Mouse (Mus musculus) forebrain, embryonic 11.5 days (tissue): ENCODE results near the gene Sash1. TPM values are rescaled to one million over a fixed set of nuclear protein-coding genes. Genes with fewer than 3 reads are reported as not detected.

Source experiments
- ATAC-seq: fragments of 200-750 bp; cut with Nextera tagmentation; replicated peaks from 2 replicates; pipeline ENCODE4 v1.8.0; 2017; ENCODE audit warnings: moderate TSS enrichment; ENCODE audit not compliant: low FRiP score
- DNase-seq: peaks from one replicate; pipeline ENCODE4 v3.0.0-alpha.2; 2017; ENCODE audit warnings: low spot score
- H3K27ac ChIP-seq: fragments of 300-500 bp; sonication (generic); 2 replicates; pipeline ENCODE4 v1.5.1; 2014; ENCODE audit warnings: low read depth, low read length
- H3K27me3 ChIP-seq: fragments of 300-500 bp; sonication (generic); 2 replicates; pipeline ENCODE4 v1.6.1; 2014; ENCODE audit warnings: mild to moderate bottlenecking, low read length, mixed read lengths; ENCODE audit not compliant: control insufficient read depth, insufficient read depth
- H3K36me3 ChIP-seq: fragments of 300-500 bp; sonication (generic); 2 replicates; pipeline ENCODE4 v1.6.1; 2014; ENCODE audit warnings: mild to moderate bottlenecking, low read length, moderate library complexity, mixed read lengths; ENCODE audit not compliant: control insufficient read depth, insufficient read depth
- H3K4me1 ChIP-seq: fragments of 300-500 bp; sonication (generic); replicated peaks from 2 replicates; pipeline ENCODE4 v1.6.1; 2014; ENCODE audit warnings: low read length, mixed read lengths; ENCODE audit not compliant: control insufficient read depth, insufficient read depth
- H3K4me2 ChIP-seq: fragments of 300-500 bp; sonication (generic); 2 replicates; pipeline ENCODE4 v1.6.1; 2014; ENCODE audit warnings: low read depth, mild to moderate bottlenecking, low read length, moderate library complexity, mixed read lengths; ENCODE audit not compliant: severe bottlenecking
- H3K4me3 ChIP-seq: fragments of 300-500 bp; sonication (generic); 2 replicates; pipeline ENCODE4 v1.5.1; 2014; ENCODE audit warnings: low read depth, low read length
- H3K9ac ChIP-seq: fragments of 300-500 bp; sonication (generic); 2 replicates; pipeline ENCODE4 v1.6.1; 2014; ENCODE audit warnings: low read length
- H3K9me3 ChIP-seq: fragments of 300-500 bp; sonication (generic); 2 replicates; pipeline ENCODE4 v1.6.1; 2016; ENCODE audit warnings: low read length, mixed read lengths; ENCODE audit not compliant: control insufficient read depth
- WGBS: fragments of 180-500 bp; shearing (Covaris S2); extraction: QIAGEN DNeasy Blood & Tissue Kit; methylation state at CpG from one replicate; pipeline ENCODE4 v1.1.7; 2014; 5-methylcytosine and 5-hydroxymethylcytosine counted together
- polyA plus RNA-seq: library from polyadenylated mRNA; unstranded; fragments of >200 nt; fragmentation: Nextera tagmentation; extraction: Ambion mirVana; gene quantifications from 2 replicates; pipeline ENCODE4 v1.2.1, GENCODE M21; 2014

The Sash1 gene
- polyA plus RNA-seq, 1 experiment from 2014 or later: 2.2 TPM

GRCm38 (mm10) chr10:8912213-8912612, 26.3 kb upstream of the Sash1 start:
- H3K9me3 ChIP-seq: no peaks in the 10 kb centered on the region
- H3K36me3 ChIP-seq: no peaks in the 10 kb centered on the region
- DNase-seq (no peak), ATAC-seq (no peak)
- no peak overlapping the region for H3K4me2 ChIP-seq
- no peaks in the 10 kb centered on the region for H3K27me3 ChIP-seq
- no peak overlapping the region for H3K4me3 ChIP-seq
- 87% methylated on average over 4 of the region's 4 CpGs for WGBS
- H3K4me1 ChIP-seq: no peaks in the 10 kb centered on the region
- H3K9ac ChIP-seq: no peak overlapping the region
- no peak overlapping the region for H3K27ac ChIP-seq

DNA sequence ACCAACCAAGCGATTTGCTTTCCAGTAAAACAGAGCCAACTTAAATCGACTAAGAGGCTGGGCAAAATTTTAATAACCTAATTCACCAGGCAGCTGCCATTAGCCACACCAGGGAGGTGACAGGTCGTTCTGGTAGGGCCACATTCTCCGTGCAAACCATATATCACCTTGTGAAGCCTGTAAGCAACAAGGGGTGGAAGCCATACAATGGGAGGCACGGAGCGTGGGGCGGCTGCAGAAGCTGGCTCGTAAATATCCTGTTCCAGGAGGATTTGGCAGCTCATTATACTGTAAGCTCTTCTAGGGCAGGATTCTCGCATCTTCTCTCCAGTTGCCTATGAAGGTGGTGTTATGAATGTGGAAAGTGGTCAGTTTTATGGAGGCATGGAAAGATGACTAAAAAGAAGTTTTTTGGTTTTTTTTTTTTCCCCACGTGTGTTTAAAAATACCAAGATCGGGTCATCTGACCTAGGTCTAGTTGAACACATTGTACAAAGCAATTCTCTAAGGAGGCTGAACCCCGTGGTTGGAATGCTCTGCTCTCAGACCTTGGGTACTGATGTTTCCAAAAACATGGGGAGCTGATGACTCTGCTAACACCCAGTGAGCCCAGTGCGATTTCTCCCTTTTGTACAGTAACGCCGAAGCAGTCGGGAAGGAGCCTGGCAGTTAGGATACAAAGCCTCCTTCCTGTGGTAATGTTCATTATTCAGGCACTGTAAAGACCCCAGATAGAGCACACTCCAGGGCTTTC, 24.5 kb upstream of the Sash1 start:
- Histone ChIP-seq H3K36me3 (no peaks in the 10 kb centered on the region), H3K9ac (no peak overlapping the region), H3K4me3 (no peak overlapping the region), H3K27ac (no peak overlapping the region), H3K27me3 (no peaks in the 10 kb centered on the region), H3K9me3 (no peaks in the 10 kb centered on the region), H3K4me1 (no peaks in the 10 kb centered on the region), H3K4me2 (no peak overlapping the region)
- DNase-seq (no peak), ATAC-seq (no peak)
- WGBS: 86% methylated on average over 16 of the region's 16 CpGs

GRCm38 (mm10) chr10:8903086-8903485, 17.2 kb upstream of the Sash1 start:
- ATAC-seq (no peak), DNase-seq (no peak)
- Histone ChIP-seq H3K4me3 (no peak overlapping the region), H3K9me3 (no peaks in the 10 kb centered on the region), H3K27ac (no peak overlapping the region), H3K4me1 (no peaks in the 10 kb centered on the region), H3K4me2 (no peak overlapping the region), H3K9ac (no peak overlapping the region), H3K36me3 (no peaks in the 10 kb centered on the region), H3K27me3 (no peaks in the 10 kb centered on the region)
- 93% methylated on average over 6 of the region's 6 CpGs for WGBS

DNA sequence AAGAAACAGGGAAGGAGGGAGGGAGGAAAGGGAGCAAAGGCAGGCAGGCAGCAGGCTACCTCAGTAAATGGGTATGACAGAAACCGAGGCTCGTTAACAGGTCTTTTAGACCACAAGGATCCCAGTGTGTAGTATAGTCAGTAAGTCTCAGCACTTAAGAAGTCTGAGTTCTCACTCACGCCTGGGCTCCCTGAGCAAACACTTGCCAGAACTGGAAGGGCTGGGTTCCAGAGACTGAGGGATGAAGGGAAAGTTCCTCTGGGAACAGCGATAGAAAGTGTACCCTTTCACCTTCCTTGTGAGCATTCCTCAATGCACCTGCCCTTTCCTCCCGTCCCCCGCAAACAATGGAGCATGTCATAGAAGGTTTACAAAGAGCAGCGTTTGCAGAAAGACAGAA, 16.5 kb upstream of the Sash1 start:
- no peaks in the 10 kb centered on the region for H3K4me1 ChIP-seq
- ATAC-seq (no peak), DNase-seq (no peak)
- no peak overlapping the region for H3K4me2 ChIP-seq
- no peak overlapping the region for H3K9ac ChIP-seq
- no peak overlapping the region for H3K27ac ChIP-seq
- no peak overlapping the region for H3K4me3 ChIP-seq
- WGBS: 81% methylated on average over 7 of the region's 7 CpGs
- H3K9me3 ChIP-seq: no peaks in the 10 kb centered on the region
- no peaks in the 10 kb centered on the region for H3K27me3 ChIP-seq
- no peaks in the 10 kb centered on the region for H3K36me3 ChIP-seq

GRCm38 (mm10) chr10:8898831-8899511, 13.1 kb upstream of the Sash1 start:
- Histone ChIP-seq H3K27ac (no peak overlapping the region), H3K4me1 (no peaks in the 10 kb centered on the region), H3K4me2 (no peak overlapping the region), H3K36me3 (no peaks in the 10 kb centered on the region), H3K9ac (no peak overlapping the region), H3K4me3 (no peak overlapping the region), H3K9me3 (no peaks in the 10 kb centered on the region; the same call in 1 of the 2 replicates), H3K27me3 (no peaks in the 10 kb centered on the region)
- DNase-seq (no peak), ATAC-seq (no peak)
- 80% methylated on average over 8 of the region's 8 CpGs for WGBS

GRCm38 (mm10) chr10:8898099-8898777, 12.4 kb upstream of the Sash1 start:
- Histone ChIP-seq H3K4me3 (no peak overlapping the region), H3K36me3 (no peaks in the 10 kb centered on the region), H3K9me3 (no peaks in the 10 kb centered on the region; the same call in 1 of the 2 replicates), H3K4me1 (no peaks in the 10 kb centered on the region), H3K27me3 (no peaks in the 10 kb centered on the region), H3K27ac (no peak overlapping the region), H3K4me2 (no peak overlapping the region), H3K9ac (no peak overlapping the region)
- DNase-seq: no peak
- no peak for ATAC-seq
- WGBS: 51% methylated on average over 5 of the region's 5 CpGs

DNA sequence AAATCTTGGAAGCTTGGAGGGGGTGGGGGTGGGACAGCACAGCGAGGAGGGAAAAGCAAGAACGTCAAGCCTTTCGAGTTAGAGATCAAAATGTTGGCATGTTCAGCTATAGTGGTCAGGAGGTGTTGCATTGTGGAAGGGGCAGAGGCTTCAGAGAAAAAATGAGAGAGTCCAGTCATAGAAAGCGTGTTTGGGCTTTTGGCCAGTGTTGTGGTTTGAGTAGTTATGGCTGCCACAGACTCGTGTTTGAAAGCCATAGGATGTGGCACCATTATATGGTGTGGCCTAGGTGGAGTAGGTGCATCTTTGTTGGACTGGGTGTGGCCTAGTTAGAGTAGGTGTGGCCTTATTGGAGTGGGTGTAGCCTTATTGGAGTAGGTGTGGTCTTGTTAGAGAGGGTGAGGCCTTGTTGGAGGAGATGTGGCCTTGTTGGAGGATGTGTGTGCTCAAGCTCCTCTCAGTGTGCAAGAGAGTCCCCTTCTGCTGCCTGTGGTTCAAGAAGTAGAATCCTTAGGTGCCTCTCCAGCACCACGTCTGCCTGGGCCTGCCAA, 9.2 kb upstream of the Sash1 start:
- no peak overlapping the region for H3K27ac ChIP-seq
- no peaks in the 10 kb centered on the region for H3K36me3 ChIP-seq
- DNase-seq (no peak), ATAC-seq (no peak)
- H3K4me2 ChIP-seq: no peak overlapping the region
- 88% methylated on average over 6 of the region's 6 CpGs for WGBS
- no peak overlapping the region for H3K4me3 ChIP-seq
- H3K9ac ChIP-seq: no peak overlapping the region
- no peaks in the 10 kb centered on the region for H3K27me3 ChIP-seq
- no peaks in the 10 kb centered on the region; the same call in 1 of the 2 replicates for H3K9me3 ChIP-seq
- H3K4me1 ChIP-seq: no peaks in the 10 kb centered on the region

DNA sequence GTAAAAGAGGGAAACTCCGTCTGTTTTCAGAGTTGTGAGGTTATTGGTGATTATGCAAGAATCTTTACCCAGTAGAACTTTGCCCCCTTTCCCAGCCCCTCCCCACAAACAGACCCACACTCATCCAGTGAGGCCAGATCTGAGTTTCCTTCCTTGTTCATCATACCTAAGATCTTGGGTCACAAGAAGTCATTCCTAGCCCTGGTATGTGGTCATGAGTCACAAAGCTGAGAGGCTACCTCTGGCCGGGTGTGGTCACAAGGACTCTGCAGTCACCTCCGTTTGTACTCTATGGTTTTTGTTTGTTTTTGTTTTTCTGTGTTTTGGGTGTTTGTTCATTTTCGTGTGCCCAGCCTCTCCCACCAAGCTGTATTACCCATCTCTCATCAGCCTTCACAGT, 4.6 kb upstream of the Sash1 start:
- Histone ChIP-seq H3K36me3 (no peaks in the 10 kb centered on the region), H3K4me1 (peaks cover 3% of the 10 kb centered on the region; the same call in 1 of the 2 replicates), H3K9ac (no peak overlapping the region), H3K4me3 (no peak overlapping the region), H3K27ac (no peak overlapping the region), H3K9me3 (no peaks in the 10 kb centered on the region), H3K4me2 (no peak overlapping the region), H3K27me3 (no peaks in the 10 kb centered on the region)
- DNase-seq (no peak), ATAC-seq (no peak)
- 89% methylated on average over 4 of the region's 4 CpGs for WGBS
